Mouse (Mus musculus) hindbrain, postnatal 0 days (tissue): Measurements from ENCODE around the gene Per2. TPM values are rescaled to one million over a fixed set of nuclear protein-coding genes. Genes with fewer than 3 reads are reported as not detected.

ENCODE experiments used
- ATAC-seq: fragments of 200-750 bp; cut with Nextera tagmentation; 2 replicates; pipeline ENCODE4 v1.8.0; 2017; ENCODE audit warnings: mild to moderate bottlenecking, moderate TSS enrichment, moderate library complexity
- DNase-seq: peaks from one replicate; pipeline ENCODE4 v3.0.0-alpha.2; 2015; ENCODE audit warnings: low spot score
- H3K27ac ChIP-seq: fragments of 300-500 bp; sonication (generic); 2 replicates; pipeline ENCODE4 v1.5.1; 2014; ENCODE audit warnings: mild to moderate bottlenecking
- H3K27me3 ChIP-seq: fragments of 300-500 bp; sonication (generic); 2 replicates; pipeline ENCODE4 v1.6.1; 2014; ENCODE audit warnings: low read length, mixed read lengths; ENCODE audit not compliant: insufficient read depth
- H3K36me3 ChIP-seq: fragments of 300-500 bp; sonication (generic); 2 replicates; pipeline ENCODE4 v1.6.1; 2014; ENCODE audit warnings: low read length, mixed read lengths; ENCODE audit not compliant: insufficient read depth
- H3K4me1 ChIP-seq: fragments of 300-500 bp; sonication (generic); 2 replicates; pipeline ENCODE4 v1.6.1; 2014; ENCODE audit warnings: antibody characterized with exemption, low read length, mixed read lengths; ENCODE audit not compliant: insufficient read depth
- H3K4me2 ChIP-seq: fragments of 300-500 bp; sonication (generic); 2 replicates; pipeline ENCODE4 v1.6.1; 2014; ENCODE audit warnings: low read depth, mild to moderate bottlenecking, low read length, moderate library complexity, mixed read lengths
- H3K4me3 ChIP-seq: fragments of 300-500 bp; sonication (generic); 2 replicates; pipeline ENCODE4 v1.5.1; 2014; ENCODE audit warnings: low read length
- H3K9ac ChIP-seq: fragments of 300-500 bp; sonication (generic); replicated peaks from 2 replicates; pipeline ENCODE4 v1.6.1; 2014; ENCODE audit warnings: mild to moderate bottlenecking, low read length, moderate library complexity, mixed read lengths
- H3K9me3 ChIP-seq: fragments of 300-500 bp; sonication (generic); 2 replicates; pipeline ENCODE4 v1.6.1; 2016; ENCODE audit warnings: low read length, mixed read lengths
- CTCF ChIP-seq: IDR thresholded peaks from 2 replicates; pipeline ENCODE4 v1.5.1; 2016; ENCODE audit warnings: antibody characterized with exemption, control low read depth, low read depth
- WGBS: fragments of 180-500 bp; shearing (Covaris S2); extraction: QIAGEN DNeasy Blood & Tissue Kit; methylation state at CpG from one replicate; pipeline ENCODE4 v1.1.7; 2014; 5-methylcytosine and 5-hydroxymethylcytosine counted together
- polyA plus RNA-seq: library from polyadenylated mRNA; unstranded; fragments of >200 nt; fragmentation: Nextera tagmentation; extraction: Ambion mirVana; gene quantifications from 2 replicates; pipeline ENCODE4 v1.2.1, GENCODE M21; 2015
- total RNA-seq: library from RNA; depleted of rRNA; stranded (reverse); fragments of >200 nt; gene quantifications from 2 replicates; pipeline ENCODE4 v1.2.3, GENCODE M21; 2014; rRNA removed

Per2 gene
- total and polyA plus RNA-seq, 2 experiments from 2014 or later: 5.1 to 10.0 TPM

GRCm38 (mm10) chr1:91380453-91381090 lies 78.6 kb downstream of the Per2 start:
- peak; percentile 94 for TF ChIP-seq CTCF
- Histone ChIP-seq H3K4me1 (no peaks in the 10 kb centered on the region), H3K36me3 (peaks cover 88% of the 10 kb centered on the region), H3K4me3 (no peak overlapping the region), H3K9ac (no peak overlapping the region), H3K4me2 (no peak overlapping the region), H3K9me3 (no peaks in the 10 kb centered on the region), H3K27me3 (no peaks in the 10 kb centered on the region), H3K27ac (no peak overlapping the region)
- 54% methylated on average over 7 of the region's 7 CpGs for WGBS
- DNase-seq (peak; percentile 91), ATAC-seq (peak; percentile 88)

GRCm38 (mm10) chr1:91373414-91373835 lies 85.7 kb downstream of the Per2 start:
- no peak for TF ChIP-seq CTCF
- DNase-seq: no peak
- H3K9me3 ChIP-seq: no peaks in the 10 kb centered on the region
- no peak overlapping the region for H3K27ac ChIP-seq
- no peak overlapping the region for H3K4me3 ChIP-seq
- H3K36me3 ChIP-seq: peaks cover 72% of the 10 kb centered on the region
- H3K4me1 ChIP-seq: no peaks in the 10 kb centered on the region
- ATAC-seq: no peak
- H3K9ac ChIP-seq: no peak overlapping the region
- no peaks in the 10 kb centered on the region for H3K27me3 ChIP-seq
- no peak overlapping the region for H3K4me2 ChIP-seq
- 91% methylated on average over 6 of the region's 6 CpGs for WGBS

GRCm38 (mm10) chr1:91370055-91370454 lies 89.1 kb downstream of the Per2 start:
- no peak for TF ChIP-seq CTCF
- WGBS: 88% methylated on average over 23 of the region's 23 CpGs

GRCm38 (mm10) chr1:91369408-91369807 lies 89.7 kb downstream of the Per2 start:
- H3K9ac ChIP-seq: no peak overlapping the region
- H3K9me3 ChIP-seq: no peaks in the 10 kb centered on the region
- 61% methylated on average over 4 of the region's 4 CpGs for WGBS
- peaks cover 32% of the 10 kb centered on the region for H3K36me3 ChIP-seq
- no peak overlapping the region for H3K4me2 ChIP-seq
- no peak for TF ChIP-seq CTCF
- peaks cover 6% of the 10 kb centered on the region; the same call in 1 of the 2 replicates for H3K4me1 ChIP-seq
- ATAC-seq (no peak), DNase-seq (no peak)
- H3K27me3 ChIP-seq: no peaks in the 10 kb centered on the region
- H3K27ac ChIP-seq: no peak overlapping the region
- H3K4me3 ChIP-seq: no peak overlapping the region

More at GRCm38 (mm10) chr1:91370055-91370454, 89.1 kb downstream of the Per2 start:
- Histone ChIP-seq H3K4me1 (peaks cover 6% of the 10 kb centered on the region; the same call in 1 of the 2 replicates), H3K4me3 (no peak overlapping the region), H3K36me3 (peaks cover 38% of the 10 kb centered on the region), H3K27ac (no peak overlapping the region), H3K9ac (no peak overlapping the region), H3K4me2 (no peak overlapping the region), H3K27me3 (no peaks in the 10 kb centered on the region), H3K9me3 (no peaks in the 10 kb centered on the region)
- ATAC-seq (0 out of 2 replicates have a peak, but pooled peaks have one; percentile 21), DNase-seq (no peak)

GRCm38 (mm10) chr1:91367295-91367694 lies 91.8 kb downstream of the Per2 start:
- no peaks in the 10 kb centered on the region for H3K27me3 ChIP-seq
- DNase-seq: no peak
- H3K4me3 ChIP-seq: no peak overlapping the region
- no peak overlapping the region for H3K27ac ChIP-seq
- H3K4me2 ChIP-seq: no peak overlapping the region
- H3K9ac ChIP-seq: no peak overlapping the region
- ATAC-seq: no peak
- H3K4me1 ChIP-seq: peaks cover 6% of the 10 kb centered on the region; the same call in 1 of the 2 replicates
- TF ChIP-seq CTCF: no peak
- 95% methylated on average over 3 of the region's 3 CpGs for WGBS
- H3K36me3 ChIP-seq: peaks cover 11% of the 10 kb centered on the region
- no peaks in the 10 kb centered on the region for H3K9me3 ChIP-seq

GRCm38 (mm10) chr1:91366215-91367108 lies 92.7 kb downstream of the Per2 start, which contains the start of gene Erfe:
TSS of gene Erfe (plus strand) at chr1:91366430.
- Histone ChIP-seq H3K36me3 (peaks cover 4% of the 10 kb centered on the region; the same call in 1 of the 2 replicates), H3K4me2 (peak within 1 kb of the TSS; percentile 61), H3K4me3 (peak within 1 kb of the TSS; percentile 31), H3K27ac (no peak within 1 kb of the TSS), H3K27me3 (no peaks in the 10 kb centered on the region), H3K4me1 (peaks cover 6% of the 10 kb centered on the region; the same call in 1 of the 2 replicates), H3K9ac (peak within 1 kb of the TSS; percentile 43), H3K9me3 (no peaks in the 10 kb centered on the region)
- peak; percentile 59 for DNase-seq
- peak; percentile 38; the same call in 1 of the 2 replicates for ATAC-seq
- WGBS: 1% methylated on average over 67 of the region's 68 CpGs
- peak; percentile 54 for TF ChIP-seq CTCF

Other genes starting within 250 kb of the Per2 start
- gene Ube2f, start 209.0 kb downstream of the Per2 start, total RNA-seq: 34.1 and 37.1 TPM in 2 replicates
- gene Ube2f, start 209.0 kb downstream of the Per2 start, polyA plus RNA-seq: 46.7 and 55.5 TPM in 2 replicates
- 15.2 TPM in 2 replicates for gene Scly, start 161.0 kb downstream of the Per2 start, total RNA-seq
- gene Scly, start 161.0 kb downstream of the Per2 start, polyA plus RNA-seq: 9.7 and 9.9 TPM in 2 replicates
- 0.07 and 0.26 TPM in 2 replicates for gene Espnl, start 137.2 kb downstream of the Per2 start, total RNA-seq
- 0.10 and 0.25 TPM in 2 replicates for gene Espnl, start 137.2 kb downstream of the Per2 start, polyA plus RNA-seq
- 0.31 and 0.79 TPM in 2 replicates for gene Klhl30, start 108.3 kb downstream of the Per2 start, total RNA-seq
- gene Klhl30, start 108.3 kb downstream of the Per2 start, polyA plus RNA-seq: 0.25 and 0.29 TPM in 2 replicates
- 0.25 and 0.42 TPM in 2 replicates for gene Erfe, start 92.9 kb downstream of the Per2 start, total RNA-seq
- gene Erfe, start 92.9 kb downstream of the Per2 start, polyA plus RNA-seq: 0.15 and 0.19 TPM in 2 replicates
- gene Ilkap, start 60.5 kb downstream of the Per2 start, total RNA-seq: 66.7 and 66.9 TPM in 2 replicates
- 119 and 120 TPM in 2 replicates for gene Ilkap, start 60.5 kb downstream of the Per2 start, polyA plus RNA-seq
- 154 and 160 TPM in 2 replicates for gene Hes6, start 45.3 kb downstream of the Per2 start, total RNA-seq
- gene Hes6, start 45.3 kb downstream of the Per2 start, polyA plus RNA-seq: 129 and 131 TPM in 2 replicates
- 10.3 and 11.7 TPM in 2 replicates for gene Traf3ip1, start 35.3 kb upstream of the Per2 start, total RNA-seq
- gene Traf3ip1, start 35.3 kb upstream of the Per2 start, polyA plus RNA-seq: 7.4 and 8.1 TPM in 2 replicates
- 35.2 and 41.9 TPM in 2 replicates for gene Asb1, start 81.2 kb upstream of the Per2 start, total RNA-seq
- gene Asb1, start 81.2 kb upstream of the Per2 start, polyA plus RNA-seq: 9.5 and 10.2 TPM in 2 replicates